Mouse (Mus musculus) G1E (cell line): ENCODE data around the gene Stx4a. TPM values are rescaled to one million over a fixed set of nuclear protein-coding genes. Genes with fewer than 3 reads are reported as not detected.
A peak's percentile ranks its signal among the peaks of the same experiment; 100 is the strongest.

Source experiments
- ATAC-seq: 2 replicates; pipeline ENCODE4 v1.8.0; 2016; ENCODE audit warnings: mild to moderate bottlenecking; ENCODE audit not compliant: insufficient number of reproducible peaks, poor library complexity, low FRiP score, severe bottlenecking; ENCODE audit errors: extremely low read depth
- DNase-seq: peaks from one replicate; pipeline ENCODE4 v3.0.0; 2012; ENCODE audit warnings: low spot score
- H3K27me3 ChIP-seq: 2 replicates; pipeline ENCODE4 v1.6.1; 2012; ENCODE audit warnings: mild to moderate bottlenecking, low read length, inconsistent platforms; ENCODE audit not compliant: insufficient read depth
- H3K36me3 ChIP-seq: replicated peaks from 2 replicates; pipeline ENCODE3; 2012; ENCODE audit warnings: mild to moderate bottlenecking, inconsistent platforms
- H3K4me1 ChIP-seq: 2 replicates; pipeline ENCODE4 v1.6.1; 2012; ENCODE audit warnings: low read depth, low read length, inconsistent platforms, mixed read lengths; ENCODE audit not compliant: insufficient read depth
- H3K4me3 ChIP-seq: 2 replicates; pipeline ENCODE4 v1.5.1; 2012; ENCODE audit warnings: low read depth, mild to moderate bottlenecking, inconsistent platforms, low read length, moderate library complexity, mixed read lengths
- H3K9me3 ChIP-seq: replicated peaks from 2 replicates; pipeline ENCODE4 v1.6.1; 2012; ENCODE audit warnings: inconsistent platforms
- CTCF ChIP-seq: IDR thresholded peaks from 2 replicates; pipeline ENCODE4 v1.5.1; 2012; ENCODE audit warnings: low read depth, low read length, inconsistent platforms, mixed read lengths
- GATA1 ChIP-seq: IDR thresholded peaks from 2 replicates; pipeline ENCODE4 v1.6.1; 2012; ENCODE audit warnings: borderline replicate concordance, low read length, inconsistent platforms, mixed read lengths
- GATA2 ChIP-seq: IDR thresholded peaks from 2 replicates; pipeline ENCODE4 v1.6.1; 2012; ENCODE audit warnings: low read depth, low read length, inconsistent platforms, borderline replicate concordance
- POLR2AphosphoS5 ChIP-seq: IDR thresholded peaks from 2 replicates; pipeline ENCODE4 v1.6.1; 2012; ENCODE audit warnings: low read depth, low read length, inconsistent platforms; ENCODE audit not compliant: insufficient replicate concordance
- TAL1 ChIP-seq: conservative IDR thresholded peaks from 2 replicates; pipeline ENCODE4 v1.6.1; 2012; ENCODE audit warnings: low read depth, low read length, inconsistent platforms, mixed read lengths
- polyA plus RNA-seq: library from polyadenylated mRNA; stranded (reverse); fragments of >175 nt; gene quantifications from 2 replicates; pipeline ENCODE4 v1.2.3, GENCODE M21; 2012
- total RNA-seq, 2 experiments: library from RNA; stranded (forward) in 1 of 2; stranded (reverse) in 1 of 2; fragments of 200-1000 nt in 1 of 2; fragments of >200 nt in 1 of 2; fragmentation: Nextera tagmentation in 1 of 2; gene quantifications; 2 replicates each; pipeline ENCODE4 v1.2.3; 2014 to 2017

Gene Stx4a
- total and polyA plus RNA-seq, 3 experiments: 36.0 to 69.9 (median 55.7) TPM

GRCm38 (mm10) chr7:127875627-127876001 is 51.5 kb downstream of the Stx4a start:
- DNase-seq (peak; percentile 87), ATAC-seq (0 out of 2 replicates have a peak, but pooled peaks have one; percentile 37)
- peaks cover 23% of the 10 kb centered on the region for H3K9me3 ChIP-seq
- peaks cover 62% of the 10 kb centered on the region for H3K36me3 ChIP-seq
- peak overlapping the region; percentile 92 for H3K4me3 ChIP-seq
- no peaks in the 10 kb centered on the region for H3K27me3 ChIP-seq
- H3K4me1 ChIP-seq: peaks cover 67% of the 10 kb centered on the region
- no peak for TF ChIP-seq TAL1
- TF ChIP-seq GATA2: no peak
- no peak for TF ChIP-seq POLR2AphosphoS5
- no peak for TF ChIP-seq GATA1
- TF ChIP-seq CTCF: no peak

GRCm38 (mm10) chr7:127876041-127876466 is 52.0 kb downstream of the Stx4a start, which contains the start of gene Zfp646:
Gene Zfp646 (plus strand): TSS chr7:127876221.
- peaks cover 63% of the 10 kb centered on the region for H3K36me3 ChIP-seq
- peak within 1 kb of the TSS; percentile 92 for H3K4me3 ChIP-seq
- ATAC-seq: no peak
- no peak for TF ChIP-seq GATA1
- TF ChIP-seq CTCF: no peak
- no peak for TF ChIP-seq TAL1
- TF ChIP-seq POLR2AphosphoS5: no peak
- TF ChIP-seq GATA2: no peak
- peaks cover 68% of the 10 kb centered on the region for H3K4me1 ChIP-seq
- H3K9me3 ChIP-seq: peaks cover 28% of the 10 kb centered on the region
- DNase-seq: peak; percentile 92
- no peaks in the 10 kb centered on the region for H3K27me3 ChIP-seq

DNA sequence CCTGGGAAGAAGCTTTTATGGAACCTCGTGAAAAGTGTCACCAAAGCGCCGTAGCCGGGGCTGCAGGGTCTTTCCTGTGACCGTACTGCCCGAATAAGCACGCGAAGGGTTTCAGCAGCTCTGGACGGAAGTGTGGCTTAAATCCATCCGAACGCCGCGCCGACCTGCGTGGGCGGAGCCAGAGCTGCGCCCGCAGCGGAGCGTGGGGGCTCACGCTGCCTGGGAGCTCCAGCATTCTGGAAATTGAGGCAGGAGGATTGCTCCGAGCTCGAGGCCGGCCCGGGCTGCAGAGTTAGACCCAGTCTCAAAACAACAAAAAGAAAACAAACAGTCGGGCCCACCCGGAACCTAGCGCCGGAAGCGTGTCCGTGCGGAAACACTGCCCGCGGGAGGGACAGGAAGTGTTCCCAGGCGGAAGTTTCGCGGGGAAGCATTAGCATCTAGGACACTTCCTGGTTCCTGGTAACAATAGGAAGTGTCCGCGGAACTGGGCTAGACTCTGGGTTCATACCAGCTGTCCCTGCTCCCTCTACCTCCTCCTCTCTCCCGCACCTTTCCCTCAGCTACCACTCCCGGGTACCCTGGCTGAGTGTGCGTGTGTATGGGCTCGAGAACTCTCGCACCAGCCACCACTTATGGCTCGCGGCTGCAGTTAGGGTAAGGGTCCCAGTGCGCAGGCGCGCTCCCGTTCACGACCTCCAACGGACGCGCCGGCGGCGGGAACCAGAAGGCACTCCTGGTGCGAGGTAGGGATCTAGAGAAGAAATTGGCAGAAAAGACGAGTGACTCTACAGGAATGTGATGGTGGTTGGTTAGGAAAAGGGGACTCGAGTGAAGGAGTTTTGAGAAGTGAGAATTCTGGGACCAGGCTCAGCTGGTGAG is 52.6 kb downstream of the Stx4a start, which contains the start of gene Zfp668:
Gene Zfp668 (minus strand): TSS at position 362 of the 882 bp plus-strand sequence.
- H3K4me3 ChIP-seq: peak within 1 kb of the TSS; percentile 92
- peak; percentile 46 for ATAC-seq
- TF ChIP-seq CTCF (no peak), POLR2AphosphoS5 (0 out of 2 replicates have a peak, but pooled peaks have one; percentile 30)
- peak; percentile 85 for DNase-seq
- H3K4me1 ChIP-seq: peaks cover 72% of the 10 kb centered on the region
- peaks cover 32% of the 10 kb centered on the region for H3K9me3 ChIP-seq
- no peaks in the 10 kb centered on the region for H3K27me3 ChIP-seq
- H3K36me3 ChIP-seq: peaks cover 65% of the 10 kb centered on the region

DNA sequence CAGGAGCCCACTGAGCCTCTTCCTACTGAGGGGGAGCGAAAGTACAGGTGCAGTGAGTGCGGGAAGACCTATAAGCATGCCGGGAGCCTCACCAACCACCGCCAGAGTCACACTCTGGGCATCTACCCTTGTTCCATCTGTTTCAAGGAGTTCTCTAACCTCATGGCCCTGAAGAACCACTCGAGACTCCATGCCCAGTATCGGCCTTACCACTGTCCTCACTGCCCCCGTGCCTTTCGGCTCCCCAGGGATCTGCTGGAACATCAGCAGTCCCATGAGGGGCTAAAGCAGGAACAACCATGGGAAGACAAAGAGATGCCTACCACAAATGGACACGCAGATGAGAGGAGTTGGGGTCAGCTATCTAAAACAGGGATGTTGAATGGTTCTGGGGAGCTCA is 55.2 kb downstream of the Stx4a start:
- H3K4me3 ChIP-seq: no peak overlapping the region
- H3K4me1 ChIP-seq: peaks cover 76% of the 10 kb centered on the region
- H3K36me3 ChIP-seq: peaks cover 69% of the 10 kb centered on the region
- TF ChIP-seq TAL1 (no peak), GATA2 (no peak), CTCF (no peak), GATA1 (no peak), POLR2AphosphoS5 (no peak)
- no peaks in the 10 kb centered on the region for H3K27me3 ChIP-seq
- peaks cover 32% of the 10 kb centered on the region for H3K9me3 ChIP-seq
- ATAC-seq (no peak), DNase-seq (no peak)

GRCm38 (mm10) chr7:127880431-127880830 is 56.3 kb downstream of the Stx4a start:
- no peaks in the 10 kb centered on the region for H3K27me3 ChIP-seq
- peaks cover 78% of the 10 kb centered on the region for H3K36me3 ChIP-seq
- H3K4me1 ChIP-seq: peaks cover 76% of the 10 kb centered on the region
- no peak for DNase-seq
- TF ChIP-seq TAL1 (no peak), GATA1 (no peak), GATA2 (no peak), CTCF (no peak)
- peaks cover 32% of the 10 kb centered on the region for H3K9me3 ChIP-seq
- no peak overlapping the region for H3K4me3 ChIP-seq
- ATAC-seq: no peak

GRCm38 (mm10) chr7:127885951-127886350 is 61.9 kb downstream of the Stx4a start:
- no peak overlapping the region; the same call in 1 of the 2 replicates for H3K4me3 ChIP-seq
- ATAC-seq: peak; percentile 22
- peak; percentile 53 for DNase-seq
- H3K9me3 ChIP-seq: peaks cover 6% of the 10 kb centered on the region
- peaks cover 99% of the 10 kb centered on the region for H3K36me3 ChIP-seq
- H3K4me1 ChIP-seq: peaks cover 82% of the 10 kb centered on the region
- H3K27me3 ChIP-seq: no peaks in the 10 kb centered on the region
- TF ChIP-seq POLR2AphosphoS5 (no peak), TAL1 (no peak), CTCF (no peak), GATA1 (no peak), GATA2 (no peak)
